ENCODE assay signal across 8 mouse cellular contexts in the genomic region with DNA sequence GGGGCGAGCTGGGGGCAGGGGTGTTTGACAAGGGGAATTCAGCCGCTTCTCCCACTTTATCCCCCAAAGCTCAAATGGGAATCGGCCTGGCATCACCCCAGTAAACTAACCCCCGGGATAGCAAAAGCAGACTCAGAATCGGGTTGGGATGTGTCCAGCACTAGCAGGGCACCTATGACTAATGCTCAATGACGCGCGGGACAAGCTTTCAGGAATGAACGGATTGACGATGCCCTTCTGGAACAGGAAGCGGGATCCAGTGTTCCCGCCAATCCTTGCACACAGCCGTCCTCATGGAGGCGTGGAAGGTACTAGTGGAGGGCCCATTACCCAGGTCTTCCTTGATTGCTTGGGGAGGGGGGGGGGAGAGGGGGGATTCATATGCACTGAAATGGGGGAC. TPM values are rescaled to one million over a fixed set of nuclear protein-coding genes. Genes with fewer than 3 reads are reported as not detected.
DNase-seq lines count a peak whose midpoint lies in the region; ATAC-seq and TF ChIP-seq lines count a peak whose summit lies in the region.

No protein-coding gene starts in this region.

- TF ChIP-seq POLR2A in spleen, adult 2 months (IDR thresholded peaks at IDR 0.05; ENCODE audit: low read depth, low read length) = no peak

- H3K4me2 ChIP-seq in forebrain, embryonic 16.5 days (ENCODE audit: low read length) = peak overlapping the region; percentile 69
- peak overlapping the region; percentile 91 for H3K4me2 ChIP-seq in lung, postnatal 0 days (replicated peaks; ENCODE audit: low read depth, low read length)

- no peak for TF ChIP-seq EP300 in lung, postnatal 0 days (IDR thresholded peaks at IDR 0.05)

- H3K9ac ChIP-seq in forebrain, embryonic 16.5 days (replicated peaks; ENCODE audit: low read depth, low read length) = peak overlapping the region; percentile 84
- H3K9ac ChIP-seq in lung, postnatal 0 days (replicated peaks; ENCODE audit: low read depth) = 0 out of 2 replicates have a peak overlapping the region, but pooled peaks have one; percentile 23

- no peak for TF ChIP-seq CTCF in spleen, adult 2 months (IDR thresholded peaks at IDR 0.05; ENCODE audit: extremely low read depth, insufficient read depth, insufficient read length, insufficient replicate concordance)
- no peak for TF ChIP-seq CTCF in lung, postnatal 0 days (IDR thresholded peaks at IDR 0.05)

- no peaks in the 10 kb centered on the region for H3K27me3 ChIP-seq in spleen, adult 2 months (ENCODE audit: control insufficient read depth, insufficient read depth, low read length)
- no peaks in the 10 kb centered on the region for H3K27me3 ChIP-seq in forebrain, embryonic 16.5 days (replicated peaks; ENCODE audit: control insufficient read depth, insufficient read depth, low read length)
- no peaks in the 10 kb centered on the region for H3K27me3 ChIP-seq in lung, postnatal 0 days (replicated peaks; ENCODE audit: insufficient read depth, low read length)

- H3K27ac ChIP-seq in spleen, adult 2 months (ENCODE audit: insufficient read depth, low read length) = no peak overlapping the region
- H3K27ac ChIP-seq in brown adipose tissue, adult 24 weeks (replicated peaks; ENCODE audit: low read depth, low read length) = 0 out of 2 replicates have a peak overlapping the region, but pooled peaks have one; percentile 18
- H3K27ac ChIP-seq in forebrain, embryonic 16.5 days (ENCODE audit: low read length) = no peak overlapping the region; the same call in 1 of the 2 replicates
- peak overlapping the region; percentile 84 for H3K27ac ChIP-seq in lung, postnatal 0 days (ENCODE audit: low read length)

- H3K4me3 ChIP-seq in spleen, adult 2 months (ENCODE audit: extremely low read depth, insufficient read depth, insufficient read length) = peak overlapping the region; percentile 96; the same call in 1 of the 2 replicates
- peak overlapping the region; percentile 85 for H3K4me3 ChIP-seq in brown adipose tissue, adult 24 weeks (ENCODE audit: insufficient read depth, low read depth, low read length)
- peak overlapping the region; percentile 97 for H3K4me3 ChIP-seq in forebrain, embryonic 16.5 days (replicated peaks; ENCODE audit: low read length)
- H3K4me3 ChIP-seq in lung, postnatal 0 days (ENCODE audit: low read depth, low read length) = peak overlapping the region; percentile 80

- no peaks in the 10 kb centered on the region for H3K9me3 ChIP-seq in forebrain, embryonic 16.5 days (ENCODE audit: control insufficient read depth, low read length)
- no peaks in the 10 kb centered on the region for H3K9me3 ChIP-seq in lung, postnatal 0 days (ENCODE audit: low read length)

- no peaks in the 10 kb centered on the region; the same call in none of the 2 replicates for H3K4me1 ChIP-seq in spleen, adult 2 months (ENCODE audit: control insufficient read depth, insufficient read depth, insufficient read length)
- no peaks in the 10 kb centered on the region; the same call in 1 of the 2 replicates for H3K4me1 ChIP-seq in brown adipose tissue, adult 24 weeks (ENCODE audit: control insufficient read depth, insufficient read depth, insufficient read length, low read length)
- peaks cover 22% of the 10 kb centered on the region for H3K4me1 ChIP-seq in forebrain, embryonic 16.5 days (replicated peaks; ENCODE audit: control insufficient read depth, insufficient read depth, low read length)
- peaks cover 3% of the 10 kb centered on the region; the same call in 1 of the 2 replicates for H3K4me1 ChIP-seq in lung, postnatal 0 days (ENCODE audit: insufficient read depth, low read depth, low read length)

- no peak for ATAC-seq in forebrain, embryonic 16.5 days
- ATAC-seq in lung, postnatal 0 days = peak; percentile 39; the same call in 1 of the 2 replicates
- ATAC-seq in monocyte, adult 5-6 weeks (replicated peaks; ENCODE audit: insufficient number of reproducible peaks, low FRiP score, low TSS enrichment, poor library complexity, severe bottlenecking) = no peak

- DNase-seq in spleen, adult 2 months (ENCODE audit: low read depth in 1 of 2, low spot score in 2 of 2) = no peak
- no peak for DNase-seq in spleen, postnatal 14 days (ENCODE audit: low spot score in 2 of 2)
- DNase-seq in kidney, adult 9 months = peak; percentile 34
- peak; percentile 84 for DNase-seq in lung, postnatal 0 days (ENCODE audit: low spot score)
- no peak for DNase-seq in thymus, postnatal 4 days

- WGBS in spleen, adult 2 months = 12% methylated on average over 14 of the region's 14 CpGs
- 10% methylated on average over 14 of the region's 14 CpGs for WGBS in forebrain, embryonic 16.5 days
- WGBS in lung, postnatal 0 days = 2% methylated on average over 14 of the region's 14 CpGs

- no peaks in the 10 kb centered on the region for H3K36me3 ChIP-seq in spleen, adult 2 months (ENCODE audit: control insufficient read depth, insufficient read depth, low read length)
- no peaks in the 10 kb centered on the region for H3K36me3 ChIP-seq in forebrain, embryonic 16.5 days (ENCODE audit: control insufficient read depth, insufficient read depth)
- H3K36me3 ChIP-seq in lung, postnatal 0 days (ENCODE audit: insufficient read depth, low read length) = no peaks in the 10 kb centered on the region

RNA-seq across cellular contexts. Expression of gene Dnmt1, which starts 8.2 kb away (rescaled TPM):
- polyA plus RNA-seq in spleen, adult 2 months (2012; rRNA removed) = 37.0 and 44.9 TPM in 2 replicates
- polyA plus RNA-seq in brown adipose tissue, adult 24 weeks (2012; ENCODE audit: insufficient read depth, insufficient read length, missing spikeins) = 3.5 and 7.7 TPM in 2 replicates
- 85.3 and 88.9 TPM in 2 replicates for polyA plus RNA-seq in forebrain, embryonic 16.5 days (2015; fragmentation: Nextera tagmentation; extraction: Ambion mirVana)
- polyA plus RNA-seq in lung, postnatal 0 days (2015; fragmentation: Nextera tagmentation; extraction: Ambion mirVana) = 14.5 and 15.5 TPM in 2 replicates
- 44.6 to 108 TPM (median 56.9 TPM) in 3 replicates for total RNA-seq in monocyte, adult 5-6 weeks (2017)

RNA-seq across cellular contexts. Expression of gene S1pr2, which starts 25.1 kb away (rescaled TPM):
- polyA plus RNA-seq in spleen, adult 2 months (2012; rRNA removed) = 3.4 and 3.9 TPM in 2 replicates
- polyA plus RNA-seq in brown adipose tissue, adult 24 weeks (2012; ENCODE audit: insufficient read depth, insufficient read length, missing spikeins) = 1.3 and 2.6 TPM in 2 replicates
- 7.5 and 7.7 TPM in 2 replicates for polyA plus RNA-seq in forebrain, embryonic 16.5 days (2015; fragmentation: Nextera tagmentation; extraction: Ambion mirVana)
- polyA plus RNA-seq in lung, postnatal 0 days (2015; fragmentation: Nextera tagmentation; extraction: Ambion mirVana) = 60.8 and 62.3 TPM in 2 replicates
- total RNA-seq in monocyte, adult 5-6 weeks (2017) = 1.6 to 4.4 TPM (median 3.5 TPM) in 3 replicates

RNA-seq across cellular contexts. Expression of gene Mrpl4, which starts 51.1 kb away (rescaled TPM):
- 75.8 and 99.7 TPM in 2 replicates for polyA plus RNA-seq in spleen, adult 2 months (2012; rRNA removed)
- 140 and 185 TPM in 2 replicates for polyA plus RNA-seq in brown adipose tissue, adult 24 weeks (2012; ENCODE audit: insufficient read depth, insufficient read length, missing spikeins)
- 109 and 113 TPM in 2 replicates for polyA plus RNA-seq in forebrain, embryonic 16.5 days (2015; fragmentation: Nextera tagmentation; extraction: Ambion mirVana)
- 112 and 125 TPM in 2 replicates for polyA plus RNA-seq in lung, postnatal 0 days (2015; fragmentation: Nextera tagmentation; extraction: Ambion mirVana)
- total RNA-seq in monocyte, adult 5-6 weeks (2017) = 21.9 to 41.1 TPM (median 25.6 TPM) in 3 replicates

RNA-seq across cellular contexts. Expression of gene Eif3g, which starts 53.0 kb away (rescaled TPM):
- polyA plus RNA-seq in spleen, adult 2 months (2012; rRNA removed) = 89.3 and 103 TPM in 2 replicates
- 61.4 and 66.1 TPM in 2 replicates for polyA plus RNA-seq in brown adipose tissue, adult 24 weeks (2012; ENCODE audit: insufficient read depth, insufficient read length, missing spikeins)
- 260 and 268 TPM in 2 replicates for polyA plus RNA-seq in forebrain, embryonic 16.5 days (2015; fragmentation: Nextera tagmentation; extraction: Ambion mirVana)
- 174 and 177 TPM in 2 replicates for polyA plus RNA-seq in lung, postnatal 0 days (2015; fragmentation: Nextera tagmentation; extraction: Ambion mirVana)
- 87.5 to 120 TPM (median 97.3 TPM) in 3 replicates for total RNA-seq in monocyte, adult 5-6 weeks (2017)

Comparison
In these comparisons a context has a peak if more than half of its experiments do, and no peak if none do; other contexts are left out.
1. DNase-seq: peak in kidney, adult 9 months (single experiment) and lung, postnatal 0 days (single experiment); none in spleen, adult 2 months (0 of 2), spleen, postnatal 14 days (0 of 2) and thymus, postnatal 4 days (single experiment).
2. H3K27ac ChIP-seq: peak in brown adipose tissue, adult 24 weeks (single experiment) and lung, postnatal 0 days (single experiment); none in spleen, adult 2 months (single experiment) and forebrain, embryonic 16.5 days (single experiment).
3. Peak in every context shown above with its lines, with median percentiles within 50 percentile points of each other: H3K4me3 ChIP-seq.